Mouse (Mus musculus): ENCODE data around the gene Glmp.
A peak's percentile ranks its signal among the peaks of the same experiment; 100 is the strongest.

DNA sequence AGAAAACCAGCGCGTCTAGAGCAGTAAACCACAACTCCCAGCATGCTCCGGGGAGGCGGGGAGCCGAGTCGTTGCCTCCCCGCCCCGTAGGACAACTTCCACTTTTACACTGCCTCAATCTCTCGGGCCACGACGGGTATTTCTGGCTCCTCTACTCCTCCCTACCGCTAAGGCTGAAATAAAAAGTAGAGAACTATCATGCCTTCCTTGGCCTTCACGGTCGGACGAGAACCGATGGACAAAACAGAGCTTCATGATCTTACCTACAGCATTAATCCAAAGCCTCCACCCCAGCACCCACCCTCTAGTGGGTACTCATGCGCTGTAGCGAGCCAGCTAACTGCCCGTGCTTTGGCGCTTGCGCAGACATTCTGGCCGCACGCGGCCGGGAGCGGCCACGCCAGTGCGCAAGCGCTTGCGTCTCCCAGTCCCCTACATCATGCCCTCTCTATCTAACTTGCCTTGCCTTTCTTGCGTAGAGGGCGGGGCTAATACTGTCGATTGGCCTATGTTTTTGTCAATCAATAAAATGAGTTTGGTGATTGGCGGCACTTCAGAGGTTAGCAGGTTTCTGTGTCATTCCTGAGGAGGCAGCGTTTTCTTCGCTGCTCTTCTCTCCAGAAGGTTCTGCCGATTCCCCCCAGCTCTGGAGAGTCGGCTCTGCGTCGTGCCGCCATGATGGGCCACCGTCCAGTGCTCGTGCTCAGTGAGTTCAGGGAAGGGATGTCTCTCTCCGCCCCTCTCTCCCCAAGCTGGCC lies 28.1 kb upstream of the Glmp start, which contains the start of the genes Tsacc and Cct3:
- peak; percentile 92 for TF ChIP-seq POLR2A (IDR thresholded peaks at IDR 0.05; ENCODE audit: extremely low read depth, insufficient read depth, low read length)
- TF ChIP-seq CTCF (IDR thresholded peaks at IDR 0.05; ENCODE audit: extremely low read depth, insufficient read depth, low read length) = no peak
